Mouse (Mus musculus) midbrain, embryonic 16.5 days (tissue): Measurements from ENCODE around the gene Megf6. TPM values are rescaled to one million over a fixed set of nuclear protein-coding genes. Genes with fewer than 3 reads are reported as not detected.

Experiments used
- ATAC-seq: fragments of 200-750 bp; cut with Nextera tagmentation; 2 replicates; pipeline ENCODE4 v1.8.0; 2017; ENCODE audit warnings: moderate TSS enrichment
- H3K27ac ChIP-seq: fragments of 300-500 bp; sonication (generic); 2 replicates; pipeline ENCODE4 v1.5.1; 2014; ENCODE audit warnings: mild to moderate bottlenecking, low read length, mixed read lengths
- H3K27me3 ChIP-seq: fragments of 300-500 bp; sonication (generic); 2 replicates; pipeline ENCODE4 v1.6.1; 2014; ENCODE audit warnings: low read depth, low read length, mixed read lengths; ENCODE audit not compliant: control insufficient read depth, insufficient read depth
- H3K36me3 ChIP-seq: fragments of 300-500 bp; sonication (generic); 2 replicates; pipeline ENCODE4 v1.6.1; 2014; ENCODE audit warnings: mild to moderate bottlenecking, low read length, moderate library complexity, mixed read lengths; ENCODE audit not compliant: control insufficient read depth, insufficient read depth
- H3K4me1 ChIP-seq: fragments of 300-500 bp; sonication (generic); 2 replicates; pipeline ENCODE4 v1.6.1; 2014; ENCODE audit warnings: mild to moderate bottlenecking, low read length, mixed read lengths; ENCODE audit not compliant: control insufficient read depth, insufficient read depth
- H3K4me2 ChIP-seq: fragments of 300-500 bp; sonication (generic); 2 replicates; pipeline ENCODE4 v1.6.1; 2014; ENCODE audit warnings: mild to moderate bottlenecking, low read length, mixed read lengths
- H3K4me3 ChIP-seq: fragments of 300-500 bp; sonication (generic); 2 replicates; pipeline ENCODE4 v1.5.1; 2014; ENCODE audit warnings: low read depth, mild to moderate bottlenecking, low read length, moderate library complexity, mixed read lengths
- H3K9ac ChIP-seq: fragments of 300-500 bp; sonication (generic); 2 replicates; pipeline ENCODE4 v1.6.1; 2014; ENCODE audit warnings: low read depth, low read length, mixed read lengths
- H3K9me3 ChIP-seq: fragments of 300-500 bp; sonication (generic); replicated peaks from 2 replicates; pipeline ENCODE4 v1.6.1; 2014; ENCODE audit warnings: mild to moderate bottlenecking, low read length, mixed read lengths; ENCODE audit not compliant: control insufficient read depth, poor library complexity, severe bottlenecking
- WGBS: fragments of 180-500 bp; shearing (Covaris S2); extraction: QIAGEN DNeasy Blood & Tissue Kit; methylation state at CpG from one replicate; pipeline ENCODE4 v1.1.7; 2014; 5-methylcytosine and 5-hydroxymethylcytosine counted together
- polyA plus RNA-seq: library from polyadenylated mRNA; unstranded; fragments of >200 nt; fragmentation: Nextera tagmentation; extraction: Ambion mirVana; gene quantifications from 2 replicates; pipeline ENCODE4 v1.2.1, GENCODE M21; 2015

Megf6 gene
- polyA plus RNA-seq, 1 experiment from 2014 or later, result 10.6 TPM

DNA sequence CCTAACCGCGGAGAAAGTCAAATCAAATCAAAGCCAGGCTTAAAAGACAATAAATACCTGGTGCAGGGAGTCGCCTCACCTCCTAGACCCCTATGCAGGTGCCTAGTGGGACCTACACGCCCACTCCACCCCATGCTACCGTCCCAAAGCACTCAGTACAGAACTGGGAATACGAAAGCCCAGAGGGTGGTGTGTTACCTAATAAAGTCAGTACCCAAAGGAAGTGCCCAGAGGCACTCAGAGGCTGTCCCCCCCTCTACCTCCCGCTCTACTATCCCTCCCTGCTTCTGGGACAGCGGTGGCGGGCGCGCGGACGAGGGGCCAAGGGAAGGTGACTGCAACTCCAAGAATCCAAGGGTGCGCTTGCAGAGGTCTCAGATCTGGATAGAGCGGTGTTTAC lies 509 bp upstream of the Megf6 start:
- H3K4me3 ChIP-seq, result peak overlapping the region; percentile 49
- peak overlapping the region; percentile 95 for H3K4me2 ChIP-seq
- no peak overlapping the region for H3K27ac ChIP-seq
- 2% methylated on average over 15 of the region's 15 CpGs for WGBS
- H3K9ac ChIP-seq, result no peak overlapping the region
- no peaks in the 10 kb centered on the region for H3K9me3 ChIP-seq
- H3K36me3 ChIP-seq, result no peaks in the 10 kb centered on the region
- H3K27me3 ChIP-seq, result peaks cover 36% of the 10 kb centered on the region
- ATAC-seq, result no peak
- H3K4me1 ChIP-seq, result peaks cover 14% of the 10 kb centered on the region

DNA sequence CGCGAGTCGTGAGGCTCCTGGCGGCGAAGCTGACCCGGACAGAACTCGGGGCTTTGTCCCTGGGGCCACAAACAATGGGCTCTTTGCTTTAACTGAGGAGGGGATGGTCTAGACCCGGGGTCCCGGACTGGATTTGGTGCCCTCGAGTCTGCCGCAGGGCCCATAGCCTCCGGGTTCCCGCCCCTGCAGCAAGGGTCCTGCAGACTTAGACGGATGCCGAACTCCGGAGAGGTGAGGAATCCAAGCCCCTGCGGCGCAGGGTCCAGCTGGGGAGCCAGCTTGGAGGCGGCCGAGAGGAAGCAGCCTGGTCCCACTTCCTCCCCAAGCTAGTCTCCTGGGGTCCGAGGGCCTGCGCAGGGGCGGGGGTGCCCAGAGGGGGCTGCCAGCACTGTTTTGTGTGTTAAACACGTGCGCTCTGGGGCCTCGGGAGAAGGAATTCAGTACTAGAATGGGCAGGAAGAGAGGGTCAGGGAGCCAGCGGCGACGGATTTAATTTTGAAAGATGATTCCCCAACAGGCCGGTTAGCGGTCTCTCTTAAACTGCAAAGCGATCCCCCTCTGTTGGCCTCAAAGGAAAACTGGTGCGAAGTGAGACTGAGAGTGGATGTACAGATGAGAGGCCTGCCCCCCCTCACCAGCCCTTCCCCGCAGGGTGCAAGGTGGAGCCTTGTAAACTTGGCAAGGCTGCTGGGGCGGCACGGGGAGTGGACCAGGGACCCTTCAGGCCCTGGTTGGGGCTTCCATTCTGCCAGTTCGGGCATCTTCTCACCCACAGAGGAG lies 811 bp downstream of the Megf6 start:
- H3K4me3 ChIP-seq, result peak overlapping the region; percentile 49
- WGBS, result under 1% methylated on average over 36 of the region's 37 CpGs

DNA sequence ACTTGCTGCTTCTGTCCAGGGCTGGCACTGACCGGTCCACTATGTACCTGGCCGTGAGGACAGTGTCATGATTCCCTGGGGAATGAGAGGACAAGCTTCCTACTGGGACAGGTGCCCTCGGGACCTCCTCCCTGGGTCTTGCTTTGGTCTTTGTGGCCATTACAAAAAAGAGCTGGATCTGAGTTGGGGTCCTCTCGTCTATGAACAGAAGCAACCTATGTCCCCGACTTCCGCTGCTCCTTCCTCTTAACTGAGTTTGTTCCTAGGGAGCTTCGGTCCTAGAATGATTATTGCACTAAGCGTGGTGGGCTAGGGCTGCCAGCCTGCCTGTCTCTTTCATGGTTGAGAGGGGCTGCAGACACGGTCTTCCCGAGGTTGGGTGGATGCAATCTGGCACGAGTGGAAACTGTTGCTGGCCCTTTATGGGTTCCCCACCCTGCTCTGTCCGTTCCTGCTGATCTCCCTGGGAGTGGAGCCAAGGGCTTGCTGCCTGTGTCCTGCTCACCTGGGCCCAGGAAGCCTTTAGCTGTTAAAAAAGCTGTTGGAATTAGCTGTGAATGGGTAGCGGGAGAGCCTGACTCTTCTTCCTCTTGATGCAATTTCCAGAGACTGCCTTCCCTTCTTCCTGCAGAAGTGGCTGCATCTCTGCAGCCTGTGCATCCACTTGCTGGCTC lies 1.5 kb downstream of the Megf6 start:
- WGBS, result 40% methylated on average over 13 of the region's 13 CpGs
- Histone ChIP-seq H3K4me2 (peak overlapping the region; percentile 95), H3K9ac (no peak overlapping the region), H3K4me3 (0 out of 2 replicates have a peak overlapping the region, but pooled peaks have one; percentile 49), H3K4me1 (peaks cover 14% of the 10 kb centered on the region), H3K27ac (no peak overlapping the region), H3K36me3 (no peaks in the 10 kb centered on the region), H3K27me3 (peaks cover 36% of the 10 kb centered on the region), H3K9me3 (no peaks in the 10 kb centered on the region)
- no peak for ATAC-seq

More for the DNA sequence above, 811 bp downstream of the Megf6 start:
- H3K4me1 ChIP-seq, result peaks cover 14% of the 10 kb centered on the region
- peaks cover 36% of the 10 kb centered on the region for H3K27me3 ChIP-seq
- no peak overlapping the region for H3K27ac ChIP-seq
- H3K9me3 ChIP-seq, result no peaks in the 10 kb centered on the region
- H3K9ac ChIP-seq, result peak overlapping the region; percentile 58
- no peaks in the 10 kb centered on the region for H3K36me3 ChIP-seq
- ATAC-seq, result peak; percentile 32; the same call in 1 of the 2 replicates
- peak overlapping the region; percentile 95 for H3K4me2 ChIP-seq

DNA sequence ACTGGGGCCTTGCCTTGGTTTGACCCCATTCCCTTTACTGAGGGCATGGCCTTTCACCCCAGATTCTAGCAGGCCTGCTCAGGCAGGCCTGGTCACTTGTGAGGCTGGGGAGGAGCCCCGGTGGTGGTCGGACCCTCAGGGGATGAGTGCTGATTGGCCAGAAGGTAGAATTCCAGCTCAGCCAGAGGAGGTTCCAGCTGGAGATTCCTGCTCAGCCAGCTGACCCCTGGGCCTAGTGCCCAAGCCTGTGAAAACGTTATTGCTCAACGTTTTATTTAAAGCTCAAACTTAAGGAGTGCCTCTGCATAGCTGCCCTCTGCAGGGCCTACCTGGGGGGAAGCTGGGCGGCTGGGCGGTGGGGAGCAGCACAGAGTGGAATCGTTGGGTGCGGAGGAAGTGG lies 6.7 kb downstream of the Megf6 start:
- H3K27me3 ChIP-seq, result peaks cover 7% of the 10 kb centered on the region; the same call in 1 of the 2 replicates
- WGBS, result 73% methylated on average over 8 of the region's 8 CpGs
- no peak overlapping the region for H3K4me3 ChIP-seq
- H3K27ac ChIP-seq, result no peak overlapping the region
- H3K36me3 ChIP-seq, result no peaks in the 10 kb centered on the region
- no peaks in the 10 kb centered on the region for H3K9me3 ChIP-seq
- H3K9ac ChIP-seq, result no peak overlapping the region
- no peaks in the 10 kb centered on the region for H3K4me1 ChIP-seq
- ATAC-seq, result no peak
- H3K4me2 ChIP-seq, result no peak overlapping the region

DNA sequence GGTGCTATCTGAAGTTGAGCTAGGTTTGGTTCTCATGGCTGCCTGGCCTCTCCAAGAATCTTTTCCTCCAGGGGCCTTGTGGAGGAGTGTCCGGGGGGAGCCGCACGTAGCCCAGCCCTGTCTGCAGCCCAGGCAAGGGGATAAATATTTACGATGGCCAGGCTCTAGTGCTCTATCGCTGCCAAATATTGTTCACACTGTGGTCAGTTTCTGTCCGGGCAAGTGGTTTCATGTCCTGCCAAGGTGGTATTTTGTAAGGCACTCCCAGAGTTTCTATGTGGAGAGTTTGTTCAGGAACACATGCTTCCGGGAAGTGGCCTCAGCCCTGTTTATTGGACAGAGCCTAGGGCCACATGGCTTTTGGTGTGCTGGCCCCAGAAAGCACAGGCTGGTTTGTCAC lies 10.5 kb downstream of the Megf6 start:
- H3K4me3 ChIP-seq, result no peak overlapping the region
- no peak for ATAC-seq
- H3K27me3 ChIP-seq, result no peaks in the 10 kb centered on the region
- H3K4me2 ChIP-seq, result no peak overlapping the region
- WGBS, result 93% methylated on average over 7 of the region's 7 CpGs
- no peak overlapping the region for H3K27ac ChIP-seq
- H3K9me3 ChIP-seq, result no peaks in the 10 kb centered on the region
- H3K4me1 ChIP-seq, result no peaks in the 10 kb centered on the region
- H3K36me3 ChIP-seq, result no peaks in the 10 kb centered on the region
- H3K9ac ChIP-seq, result no peak overlapping the region

DNA sequence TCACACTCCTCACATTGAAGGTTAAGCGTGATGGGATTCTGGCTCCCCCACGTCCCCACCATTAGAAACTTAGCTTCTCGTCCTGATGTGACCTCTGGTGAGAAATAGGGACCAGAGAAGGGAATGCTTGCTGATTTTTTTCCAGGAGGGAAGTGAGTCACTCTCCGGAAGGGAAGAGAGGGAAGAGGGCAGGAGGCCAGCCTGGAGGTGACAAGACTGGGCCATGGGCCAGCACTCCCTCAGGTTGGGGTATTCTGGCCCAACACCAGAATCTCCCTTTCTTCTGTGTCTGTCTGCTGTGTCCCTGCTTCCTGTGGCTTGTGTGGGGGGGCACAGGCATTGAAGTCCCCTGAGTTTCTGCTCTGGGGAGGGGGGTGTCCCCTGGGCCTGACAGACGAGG lies 13.0 kb downstream of the Megf6 start:
- H3K27ac ChIP-seq, result no peak overlapping the region
- H3K36me3 ChIP-seq, result no peaks in the 10 kb centered on the region
- H3K9me3 ChIP-seq, result no peaks in the 10 kb centered on the region
- 76% methylated on average over 5 of the region's 5 CpGs for WGBS
- H3K4me1 ChIP-seq, result no peaks in the 10 kb centered on the region
- no peak overlapping the region for H3K4me2 ChIP-seq
- H3K9ac ChIP-seq, result no peak overlapping the region
- no peak overlapping the region for H3K4me3 ChIP-seq
- H3K27me3 ChIP-seq, result no peaks in the 10 kb centered on the region
- ATAC-seq, result no peak

DNA sequence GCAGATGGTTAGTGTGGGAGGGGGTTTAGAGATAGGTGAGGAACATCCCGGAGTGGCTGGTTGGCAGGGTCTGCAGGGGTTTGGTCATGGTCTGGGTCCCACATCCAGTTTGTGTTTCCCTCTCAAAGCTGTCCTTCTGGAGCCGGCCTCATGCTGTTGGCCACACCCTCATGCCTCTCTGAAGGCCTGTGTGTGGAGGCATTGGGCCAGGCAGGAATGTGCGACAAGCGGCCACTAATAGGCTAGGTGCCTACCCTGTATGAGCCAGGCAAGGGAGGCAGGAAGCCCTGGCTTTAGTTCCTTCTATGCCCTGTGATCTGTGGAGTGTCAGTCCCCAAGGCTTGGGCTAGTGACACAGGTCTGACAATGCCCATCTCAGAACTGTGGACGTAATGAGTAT lies 14.5 kb downstream of the Megf6 start:
- Histone ChIP-seq H3K4me3 (no peak overlapping the region), H3K4me1 (no peaks in the 10 kb centered on the region), H3K9me3 (no peaks in the 10 kb centered on the region), H3K36me3 (no peaks in the 10 kb centered on the region), H3K27ac (no peak overlapping the region), H3K4me2 (no peak overlapping the region), H3K27me3 (no peaks in the 10 kb centered on the region), H3K9ac (no peak overlapping the region)
- ATAC-seq, result no peak
- 84% methylated on average over 5 of the region's 5 CpGs for WGBS

DNA sequence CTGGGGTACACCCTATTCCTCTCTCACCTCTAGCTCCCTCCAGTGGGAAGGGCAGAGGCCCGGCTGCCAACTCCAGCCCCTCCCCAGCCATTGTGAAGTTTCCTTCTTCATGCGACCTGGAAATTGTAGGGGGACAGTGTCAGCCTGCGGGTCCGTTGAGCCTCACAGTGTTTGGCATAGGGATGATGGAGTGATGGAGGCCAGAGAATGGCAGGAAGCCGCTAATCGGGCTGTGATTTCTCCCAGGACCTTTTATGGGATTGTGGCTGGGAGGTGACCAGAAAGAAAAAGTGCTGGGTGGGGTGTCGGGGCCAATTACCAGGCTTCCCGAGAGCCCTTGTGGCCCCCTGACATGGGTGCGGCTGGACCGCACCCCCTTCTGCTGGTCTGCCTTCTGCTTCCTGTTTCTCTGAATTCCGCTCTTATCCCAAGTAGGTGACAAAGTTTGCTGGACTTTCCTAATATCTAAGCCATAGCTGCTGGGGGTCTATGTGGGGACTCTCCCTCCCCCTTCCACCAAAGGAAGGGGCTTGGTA lies 15.5 kb downstream of the Megf6 start:
- no peaks in the 10 kb centered on the region for H3K9me3 ChIP-seq
- H3K36me3 ChIP-seq, result no peaks in the 10 kb centered on the region
- no peak overlapping the region for H3K4me2 ChIP-seq
- ATAC-seq, result no peak
- no peak overlapping the region for H3K9ac ChIP-seq
- no peak overlapping the region for H3K27ac ChIP-seq
- no peak overlapping the region for H3K4me3 ChIP-seq
- WGBS, result 93% methylated on average over 11 of the region's 11 CpGs
- no peaks in the 10 kb centered on the region for H3K27me3 ChIP-seq
- H3K4me1 ChIP-seq, result no peaks in the 10 kb centered on the region

DNA sequence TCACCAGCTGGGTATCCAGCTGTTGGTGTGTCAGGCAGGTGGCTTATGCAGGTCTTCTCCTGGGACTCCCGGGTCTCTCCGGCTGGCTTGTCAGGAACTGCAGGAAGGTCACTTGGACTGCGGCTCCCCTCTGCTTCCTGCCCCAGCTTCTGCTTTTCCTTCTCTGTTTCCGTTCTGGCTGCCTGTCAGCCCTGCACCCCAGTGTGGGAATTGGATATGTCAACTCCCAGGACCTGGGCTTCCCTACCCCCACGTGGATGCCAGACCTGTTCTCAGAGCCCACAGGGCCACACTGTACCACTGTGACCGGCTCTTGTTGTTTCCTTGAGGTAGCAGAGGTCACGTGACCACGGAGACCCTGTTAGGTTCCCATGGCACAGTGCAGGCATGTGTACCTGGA lies 18.4 kb downstream of the Megf6 start:
- ATAC-seq, result no peak
- Histone ChIP-seq H3K4me3 (no peak overlapping the region), H3K36me3 (no peaks in the 10 kb centered on the region), H3K27ac (no peak overlapping the region), H3K4me1 (no peaks in the 10 kb centered on the region), H3K27me3 (no peaks in the 10 kb centered on the region), H3K9ac (no peak overlapping the region), H3K4me2 (no peak overlapping the region), H3K9me3 (no peaks in the 10 kb centered on the region)
- 78% methylated on average over 8 of the region's 8 CpGs for WGBS
